Mouse (Mus musculus): Measurements from ENCODE around the gene Tarsl2. TPM values are rescaled to one million over a fixed set of nuclear protein-coding genes. Genes with fewer than 3 reads are reported as not detected.

The Tarsl2 gene
- total and polyA plus RNA-seq, 3 experiments = 9.8 to 33.4 (median 29.8) TPM

DNA sequence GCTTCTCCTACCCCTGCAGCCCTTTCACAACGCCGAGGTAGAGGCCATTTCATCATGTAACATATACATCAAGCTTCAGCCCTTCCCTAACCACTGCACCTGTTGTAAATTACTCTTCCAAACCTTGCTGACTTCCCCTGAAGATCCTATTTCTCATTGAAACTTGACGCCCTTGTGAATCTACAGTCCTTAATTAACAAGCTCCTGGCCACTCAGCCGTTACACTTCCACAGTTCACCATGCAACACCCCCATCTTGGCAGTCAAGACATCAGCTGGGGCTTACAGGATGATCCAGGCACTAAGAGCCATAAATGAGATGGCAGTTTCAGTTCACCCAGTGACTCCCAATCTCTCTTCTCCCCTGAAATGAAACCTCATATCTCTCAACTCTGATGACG lies 31.0 kb upstream of the Tarsl2 start:
- Histone ChIP-seq H3K27ac (no peak overlapping the region), H3K4me3 (no peak overlapping the region), H3K36me3 (ENCODE audit: control insufficient read depth, insufficient read depth, low read length) (no peaks in the 10 kb centered on the region), H3K4me1 (ENCODE audit: control insufficient read depth, insufficient read depth, low read length) (no peaks in the 10 kb centered on the region), H3K9ac (ENCODE audit: low read depth, low read length) (no peak overlapping the region), H3K27me3 (ENCODE audit: control insufficient read depth, insufficient read depth, low read length) (0 out of 2 replicates have a peak, but pooled peaks cover 1% of the 10 kb centered on the region), H3K79me2 (replicated peaks; ENCODE audit: control insufficient read depth, insufficient read depth, low read length) (no peaks in the 10 kb centered on the region)
- 82% methylated on average over 5 of the region's 5 CpGs for WGBS
- intact Hi-C loops (cut with DNase I) = no loop called here
- no peak for DNase-seq
- TF ChIP-seq POLR2A (IDR thresholded peaks at IDR 0.05; ENCODE audit: insufficient read depth, low read depth, low read length) (no peak), EP300 (IDR thresholded peaks at IDR 0.05; ENCODE audit: insufficient read depth, low read depth, low read length) (no peak), CTCF (IDR thresholded peaks at IDR 0.05) (no peak)

DNA sequence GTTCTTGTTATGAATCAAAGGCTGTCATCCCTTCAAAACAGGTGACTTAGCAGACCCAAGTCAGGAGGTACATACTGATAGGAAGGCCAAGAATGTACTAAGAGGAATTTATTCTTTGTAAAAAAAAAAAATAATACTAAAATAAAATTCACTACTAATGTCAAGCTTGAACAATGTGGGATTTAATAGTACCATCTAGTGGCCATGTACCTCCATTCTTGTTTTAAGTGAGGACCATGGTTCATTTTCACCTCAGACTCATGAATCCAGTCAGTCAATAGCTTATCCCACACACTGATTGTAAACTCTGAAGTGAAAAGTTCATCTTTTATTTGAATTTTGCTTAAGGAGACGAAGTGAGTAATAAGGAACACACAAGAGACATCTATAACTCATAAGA lies 25.9 kb upstream of the Tarsl2 start:
- H3K9ac ChIP-seq (ENCODE audit: low read depth, low read length) = no peak overlapping the region
- no peaks in the 10 kb centered on the region for H3K4me1 ChIP-seq (ENCODE audit: control insufficient read depth, insufficient read depth, low read length)
- intact Hi-C loops (cut with DNase I) = no loop called here
- WGBS = 74% methylated on average over 1 of the region's 1 CpGs
- H3K27ac ChIP-seq = no peak overlapping the region
- H3K36me3 ChIP-seq (ENCODE audit: control insufficient read depth, insufficient read depth, low read length) = no peaks in the 10 kb centered on the region
- no peaks in the 10 kb centered on the region for H3K79me2 ChIP-seq (replicated peaks; ENCODE audit: control insufficient read depth, insufficient read depth, low read length)
- no peak overlapping the region for H3K4me3 ChIP-seq
- TF ChIP-seq EP300 (IDR thresholded peaks at IDR 0.05; ENCODE audit: insufficient read depth, low read depth, low read length) (no peak), CTCF (IDR thresholded peaks at IDR 0.05) (0 out of 2 replicates have a peak, but pooled peaks have one; percentile 18), POLR2A (IDR thresholded peaks at IDR 0.05; ENCODE audit: insufficient read depth, low read depth, low read length) (no peak)
- 0 out of 2 replicates have a peak, but pooled peaks cover 2% of the 10 kb centered on the region for H3K27me3 ChIP-seq (ENCODE audit: control insufficient read depth, insufficient read depth, low read length)
- DNase-seq = no peak

DNA sequence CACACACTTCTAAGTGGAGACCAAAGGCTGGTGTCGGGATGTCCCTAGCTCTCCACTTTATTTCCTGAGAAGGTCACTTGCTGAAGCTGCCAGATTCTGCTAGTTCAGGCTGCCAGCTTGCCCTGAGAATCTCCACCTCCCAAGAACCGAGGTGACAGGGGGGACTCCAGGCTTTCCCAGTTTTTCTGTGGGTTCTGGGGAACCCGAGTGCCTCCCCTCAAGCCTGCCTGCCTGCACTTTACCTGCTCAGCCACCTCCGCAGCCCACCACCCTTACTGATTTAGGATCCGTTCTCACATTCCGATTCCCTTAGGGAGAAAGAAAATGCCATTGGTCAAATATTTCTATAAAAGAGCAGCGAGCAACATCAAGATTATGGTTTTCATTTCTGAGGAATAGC lies 24.0 kb upstream of the Tarsl2 start:
- Histone ChIP-seq H3K79me2 (replicated peaks; ENCODE audit: control insufficient read depth, insufficient read depth, low read length) (no peaks in the 10 kb centered on the region), H3K36me3 (ENCODE audit: control insufficient read depth, insufficient read depth, low read length) (no peaks in the 10 kb centered on the region), H3K27me3 (ENCODE audit: control insufficient read depth, insufficient read depth, low read length) (0 out of 2 replicates have a peak, but pooled peaks cover 2% of the 10 kb centered on the region), H3K9ac (ENCODE audit: low read depth, low read length) (no peak overlapping the region), H3K27ac (no peak overlapping the region), H3K4me1 (ENCODE audit: control insufficient read depth, insufficient read depth, low read length) (no peaks in the 10 kb centered on the region), H3K4me3 (no peak overlapping the region)
- DNase-seq = no peak
- 62% methylated on average over 7 of the region's 7 CpGs for WGBS
- intact Hi-C loops (cut with DNase I) = no loop called here
- TF ChIP-seq POLR2A (IDR thresholded peaks at IDR 0.05; ENCODE audit: insufficient read depth, low read depth, low read length) (no peak), CTCF (IDR thresholded peaks at IDR 0.05) (no peak), EP300 (IDR thresholded peaks at IDR 0.05; ENCODE audit: insufficient read depth, low read depth, low read length) (no peak)

DNA sequence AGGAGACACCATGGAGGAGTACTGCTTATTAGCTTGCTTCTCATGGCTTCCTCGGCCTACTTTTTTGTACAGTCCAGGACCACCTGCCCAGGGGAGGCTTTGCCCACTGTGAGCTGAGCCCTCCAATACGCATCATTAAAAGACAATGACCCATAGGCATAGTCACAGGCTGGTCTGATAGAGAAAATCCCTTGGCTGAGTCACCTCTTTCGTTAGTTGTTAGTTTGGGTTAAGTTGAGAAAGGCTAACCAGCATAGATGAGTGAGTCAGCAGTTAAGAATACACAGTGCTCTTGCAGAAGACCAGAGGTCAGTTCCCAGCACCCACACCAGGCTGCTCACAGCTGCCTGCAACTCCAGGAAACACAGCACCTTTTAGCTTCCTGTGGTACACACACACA lies 21.4 kb upstream of the Tarsl2 start:
- Histone ChIP-seq H3K79me2 (replicated peaks; ENCODE audit: control insufficient read depth, insufficient read depth, low read length) (no peaks in the 10 kb centered on the region), H3K27ac (no peak overlapping the region), H3K27me3 (ENCODE audit: control insufficient read depth, insufficient read depth, low read length) (0 out of 2 replicates have a peak, but pooled peaks cover 2% of the 10 kb centered on the region), H3K9ac (ENCODE audit: low read depth, low read length) (no peak overlapping the region), H3K4me3 (no peak overlapping the region), H3K4me1 (ENCODE audit: control insufficient read depth, insufficient read depth, low read length) (no peaks in the 10 kb centered on the region), H3K36me3 (ENCODE audit: control insufficient read depth, insufficient read depth, low read length) (no peaks in the 10 kb centered on the region)
- intact Hi-C loops (cut with DNase I) = no loop called here
- no peak for TF ChIP-seq CTCF (IDR thresholded peaks at IDR 0.05)
- no peak for TF ChIP-seq EP300 (IDR thresholded peaks at IDR 0.05; ENCODE audit: insufficient read depth, low read depth, low read length)
- no peak for TF ChIP-seq POLR2A (IDR thresholded peaks at IDR 0.05; ENCODE audit: insufficient read depth, low read depth, low read length)
- WGBS = 82% methylated on average over 3 of the region's 3 CpGs
- no peak for DNase-seq

DNA sequence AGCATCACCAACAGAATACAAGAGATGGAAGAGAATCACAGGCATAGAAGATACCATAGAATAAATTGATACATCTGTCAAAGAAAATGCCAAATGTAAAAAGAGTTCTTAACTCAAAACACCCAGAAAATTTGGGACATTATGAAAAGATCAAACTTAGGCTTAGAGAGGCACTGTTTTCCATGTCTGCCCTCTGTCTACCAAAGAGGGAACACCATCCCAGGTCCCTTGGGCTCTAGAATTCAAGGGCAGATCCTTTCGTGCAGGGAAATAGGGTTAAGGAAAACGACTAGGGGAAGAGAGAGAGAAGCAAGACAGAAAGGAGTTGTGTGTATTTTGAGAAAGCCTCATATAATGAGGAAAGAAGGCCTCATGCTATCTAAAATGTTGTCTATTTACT lies 19.2 kb upstream of the Tarsl2 start:
- Histone ChIP-seq H3K27ac (no peak overlapping the region), H3K4me1 (ENCODE audit: control insufficient read depth, insufficient read depth, low read length) (no peaks in the 10 kb centered on the region), H3K27me3 (ENCODE audit: control insufficient read depth, insufficient read depth, low read length) (no peaks in the 10 kb centered on the region), H3K79me2 (replicated peaks; ENCODE audit: control insufficient read depth, insufficient read depth, low read length) (no peaks in the 10 kb centered on the region), H3K4me3 (no peak overlapping the region), H3K36me3 (ENCODE audit: control insufficient read depth, insufficient read depth, low read length) (no peaks in the 10 kb centered on the region), H3K9ac (ENCODE audit: low read depth, low read length) (no peak overlapping the region)
- 37% methylated on average over 2 of the region's 2 CpGs for WGBS
- no peak for DNase-seq
- intact Hi-C loops (cut with DNase I) = no loop called here
- TF ChIP-seq EP300 (IDR thresholded peaks at IDR 0.05; ENCODE audit: insufficient read depth, low read depth, low read length) = no peak
- TF ChIP-seq CTCF (IDR thresholded peaks at IDR 0.05) = peak; percentile 20
- no peak for TF ChIP-seq POLR2A (IDR thresholded peaks at IDR 0.05; ENCODE audit: insufficient read depth, low read depth, low read length)

DNA sequence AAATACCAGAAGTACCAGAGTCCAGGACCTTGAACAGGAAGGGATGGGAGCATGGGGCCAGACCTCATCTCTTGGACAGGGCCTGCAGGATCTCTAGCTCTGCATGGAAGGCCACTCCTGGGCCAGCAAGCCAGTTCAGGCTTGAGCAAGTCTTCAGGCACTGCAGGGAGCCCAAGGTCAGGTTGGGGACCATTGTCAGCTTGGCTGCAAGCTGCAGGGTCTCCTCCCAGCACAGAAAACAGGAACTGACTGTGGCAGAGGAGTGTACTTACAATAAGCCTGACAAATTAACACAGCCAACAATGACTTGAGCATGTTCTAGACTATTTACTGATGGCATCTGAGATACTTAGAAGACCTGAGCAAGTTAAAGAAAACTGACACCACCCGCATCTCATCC lies 14.9 kb upstream of the Tarsl2 start:
- H3K4me1 ChIP-seq (ENCODE audit: control insufficient read depth, insufficient read depth, low read length) = no peaks in the 10 kb centered on the region
- WGBS = 98% methylated on average over 1 of the region's 1 CpGs
- no peak overlapping the region for H3K27ac ChIP-seq
- no peaks in the 10 kb centered on the region for H3K36me3 ChIP-seq (ENCODE audit: control insufficient read depth, insufficient read depth, low read length)
- TF ChIP-seq POLR2A (IDR thresholded peaks at IDR 0.05; ENCODE audit: insufficient read depth, low read depth, low read length) = no peak
- no peak for TF ChIP-seq EP300 (IDR thresholded peaks at IDR 0.05; ENCODE audit: insufficient read depth, low read depth, low read length)
- no peak for TF ChIP-seq CTCF (IDR thresholded peaks at IDR 0.05)
- H3K79me2 ChIP-seq (replicated peaks; ENCODE audit: control insufficient read depth, insufficient read depth, low read length) = no peaks in the 10 kb centered on the region
- H3K4me3 ChIP-seq = no peak overlapping the region
- DNase-seq = no peak
- H3K27me3 ChIP-seq (ENCODE audit: control insufficient read depth, insufficient read depth, low read length) = no peaks in the 10 kb centered on the region
- intact Hi-C loops (cut with DNase I) = no loop called here
- no peak overlapping the region for H3K9ac ChIP-seq (ENCODE audit: low read depth, low read length)

Data from heart, adult 2 months (tissue).